Mouse (Mus musculus) testis, adult 2 months (tissue): Measurements from ENCODE around the gene Cdk15. TPM values are rescaled to one million over a fixed set of nuclear protein-coding genes. Genes with fewer than 3 reads are reported as not detected.

Experiments
- H3K27ac ChIP-seq: fragments of 200-500 bp; 2 replicates; pipeline ENCODE4 v1.5.1; 2012; ENCODE audit warnings: low read depth, low read length; ENCODE audit not compliant: control insufficient read depth, insufficient read depth
- H3K27me3 ChIP-seq: fragments of 200-500 bp; 2 replicates; pipeline ENCODE4 v1.6.1; 2012; ENCODE audit warnings: mild to moderate bottlenecking, low read length, moderate library complexity; ENCODE audit not compliant: control insufficient read depth, insufficient read depth
- H3K36me3 ChIP-seq: fragments of 200-500 bp; 2 replicates; pipeline ENCODE4 v1.6.1; 2012; ENCODE audit warnings: mild to moderate bottlenecking, low read length; ENCODE audit not compliant: control insufficient read depth, insufficient read depth
- H3K4me1 ChIP-seq: fragments of 200-500 bp; 2 replicates; pipeline ENCODE4 v1.6.1; 2012; ENCODE audit warnings: low read length; ENCODE audit not compliant: control insufficient read depth, insufficient read depth
- H3K4me3 ChIP-seq: fragments of 200-500 bp; 2 replicates; pipeline ENCODE4 v1.5.1; 2012; ENCODE audit warnings: low read depth, mild to moderate bottlenecking, low read length, moderate library complexity, mixed read lengths; ENCODE audit not compliant: control insufficient read depth
- CTCF ChIP-seq: fragments of 200-500 bp; IDR thresholded peaks from 2 replicates; pipeline ENCODE4 v1.5.1; 2012; ENCODE audit warnings: low read depth, mild to moderate bottlenecking, inconsistent platforms, low read length, moderate library complexity; ENCODE audit not compliant: control insufficient read depth, insufficient read depth, insufficient replicate concordance
- POLR2A ChIP-seq: fragments of 200-500 bp; IDR thresholded peaks from 2 replicates; pipeline ENCODE4 v1.6.1; 2012; ENCODE audit warnings: low read depth, mild to moderate bottlenecking, inconsistent platforms, low read length, moderate library complexity; ENCODE audit not compliant: control insufficient read depth
- polyA plus RNA-seq: library from polyadenylated mRNA; depleted of rRNA; stranded (reverse); fragments of >200 nt; gene quantifications from 2 replicates; pipeline ENCODE4 v1.2.3, GENCODE M21; 2012

Gene Cdk15
- polyA plus RNA-seq, 1 experiment: 1.6 TPM

DNA sequence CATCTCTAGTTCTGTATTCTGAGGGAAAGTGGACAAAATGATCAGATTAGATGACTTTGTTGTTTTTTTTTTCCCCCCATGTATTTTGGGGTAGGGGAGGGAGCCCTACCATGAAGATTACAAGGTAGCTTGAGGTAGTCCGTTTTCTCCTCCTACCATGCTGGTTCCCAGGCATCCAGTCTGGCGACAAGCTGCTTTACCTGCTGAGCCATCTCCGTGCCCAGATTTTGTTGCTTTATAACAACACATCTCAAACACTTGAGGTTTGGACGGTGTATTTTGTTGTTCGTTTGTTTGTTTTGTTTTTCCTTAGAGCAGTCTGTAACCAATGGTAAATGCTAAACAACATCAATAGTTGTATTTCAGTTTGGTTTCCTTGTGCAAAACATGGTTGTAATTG lies 50.6 kb downstream of the Cdk15 start:
- no peak for TF ChIP-seq CTCF
- TF ChIP-seq POLR2A: no peak
- H3K27me3 ChIP-seq: no peaks in the 10 kb centered on the region

DNA sequence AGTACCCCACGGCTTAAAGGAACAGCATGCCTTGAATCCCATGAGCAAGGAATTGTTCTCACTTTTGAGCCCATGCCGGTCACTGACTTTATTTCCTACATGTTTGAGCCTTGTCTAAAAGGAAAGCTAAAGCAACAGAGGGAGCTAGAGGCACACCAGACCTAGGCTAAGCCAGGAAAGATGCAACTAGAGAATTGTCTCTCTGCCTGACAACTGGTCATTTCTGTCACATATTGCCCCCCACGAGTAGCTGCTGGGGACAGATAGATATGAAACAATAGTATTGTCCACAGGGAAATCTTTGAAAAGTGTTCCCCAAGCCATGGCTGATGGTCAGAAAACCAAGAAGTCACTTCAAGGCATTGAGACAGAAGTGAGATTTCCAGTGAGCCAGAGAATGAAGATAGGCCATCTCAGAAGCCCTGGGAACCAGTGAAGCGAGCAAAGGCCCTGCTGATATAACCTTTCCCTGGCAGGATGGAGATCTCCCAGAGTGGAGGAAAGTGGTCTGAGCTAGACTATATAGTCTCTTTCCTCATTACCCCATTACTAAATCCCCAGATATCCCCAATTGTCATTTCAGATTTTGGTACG lies 54.7 kb downstream of the Cdk15 start:
- Histone ChIP-seq H3K36me3 (no peaks in the 10 kb centered on the region), H3K27me3 (no peaks in the 10 kb centered on the region), H3K4me1 (no peaks in the 10 kb centered on the region), H3K4me3 (no peak overlapping the region), H3K27ac (no peak overlapping the region)
- TF ChIP-seq CTCF (no peak), POLR2A (no peak)

More for the DNA sequence above, 50.6 kb downstream of the Cdk15 start:
- Histone ChIP-seq H3K36me3 (no peaks in the 10 kb centered on the region), H3K4me1 (no peaks in the 10 kb centered on the region), H3K27ac (no peak overlapping the region), H3K4me3 (no peak overlapping the region)

GRCm38 (mm10) chr1:59312187-59313153 lies 55.8 kb downstream of the Cdk15 start:
- Histone ChIP-seq H3K4me1 (no peaks in the 10 kb centered on the region), H3K4me3 (no peak overlapping the region), H3K27ac (no peak overlapping the region)

DNA sequence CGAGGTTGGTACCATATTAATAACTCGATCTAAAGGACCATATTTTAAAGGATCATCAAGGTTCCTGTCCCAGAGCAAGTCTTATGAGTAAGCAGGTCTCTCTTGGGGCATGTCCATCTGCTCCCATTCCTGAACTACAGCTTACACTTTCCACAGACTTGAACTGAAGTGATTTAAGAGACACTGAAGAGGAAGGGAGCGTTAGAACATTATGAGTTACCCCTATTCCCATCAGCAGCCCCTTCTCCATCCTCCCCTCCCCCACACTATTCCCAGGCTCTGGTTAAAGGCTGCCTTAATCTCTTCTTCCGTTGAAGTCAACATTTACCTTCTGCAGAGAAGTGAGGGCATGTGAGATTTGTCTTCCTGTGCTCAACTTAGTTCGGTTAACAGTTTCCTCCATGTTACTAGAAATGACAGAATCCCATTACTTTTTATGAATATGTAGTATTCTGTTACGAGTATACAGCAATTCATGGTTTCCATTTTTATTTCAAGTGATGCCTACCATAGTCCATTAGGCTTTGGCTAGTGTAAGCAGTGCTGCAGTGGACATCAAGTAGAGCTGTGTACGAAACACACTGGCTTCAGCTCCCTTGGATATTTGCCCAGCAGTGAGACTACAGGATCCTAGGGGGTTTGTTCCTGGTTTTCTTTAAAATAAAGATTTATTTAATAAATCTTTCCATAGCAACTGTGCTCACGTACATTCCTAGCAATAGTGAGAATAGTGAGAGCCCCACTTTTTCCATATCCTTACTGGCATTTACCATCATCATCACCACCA lies 56.6 kb downstream of the Cdk15 start:
- H3K27me3 ChIP-seq: no peaks in the 10 kb centered on the region
- H3K36me3 ChIP-seq: no peaks in the 10 kb centered on the region
- H3K4me1 ChIP-seq: no peaks in the 10 kb centered on the region
- no peak overlapping the region for H3K4me3 ChIP-seq
- TF ChIP-seq POLR2A: no peak
- TF ChIP-seq CTCF: no peak
- H3K27ac ChIP-seq: no peak overlapping the region

More at GRCm38 (mm10) chr1:59312187-59313153, 55.8 kb downstream of the Cdk15 start:
- no peaks in the 10 kb centered on the region for H3K36me3 ChIP-seq
- no peaks in the 10 kb centered on the region for H3K27me3 ChIP-seq
- no peak for TF ChIP-seq POLR2A
- TF ChIP-seq CTCF: no peak

DNA sequence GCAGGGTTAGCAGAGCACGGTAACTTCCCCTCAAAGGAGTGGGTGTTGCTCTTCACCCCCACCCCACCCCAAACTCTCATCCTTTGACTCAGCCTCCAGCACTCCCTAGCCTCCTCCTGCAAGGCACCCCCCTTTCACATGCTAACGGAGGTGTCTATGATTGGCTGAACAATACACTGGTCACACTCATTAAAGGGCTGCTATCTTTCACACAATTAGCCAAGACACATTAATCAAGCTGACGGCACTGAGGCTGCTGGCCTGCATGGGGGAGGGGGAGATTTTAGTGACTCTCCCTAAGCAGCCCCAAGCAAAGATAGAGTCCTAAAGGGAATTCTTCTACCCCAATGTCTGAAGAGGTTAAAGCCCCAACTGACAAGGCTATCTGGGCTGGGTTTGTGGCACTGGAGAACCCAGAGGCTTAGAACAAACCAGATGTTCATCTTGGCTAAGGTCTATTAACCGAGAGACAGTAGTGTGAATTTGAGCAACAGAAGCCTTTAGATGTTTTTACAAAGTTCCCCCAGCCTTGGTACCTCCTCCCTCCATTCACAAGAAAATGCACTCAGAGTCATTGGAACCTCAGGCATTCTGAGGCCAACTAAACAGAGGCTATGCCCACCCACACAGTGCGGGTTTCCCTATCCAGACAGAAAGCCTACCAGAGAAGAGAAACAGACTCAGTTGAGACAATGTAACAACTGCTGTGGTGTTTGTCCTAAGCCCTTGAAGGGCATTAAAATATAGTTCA lies 58.5 kb downstream of the Cdk15 start:
- H3K36me3 ChIP-seq: no peaks in the 10 kb centered on the region
- H3K27ac ChIP-seq: no peak overlapping the region
- TF ChIP-seq POLR2A: no peak
- no peaks in the 10 kb centered on the region for H3K27me3 ChIP-seq
- no peaks in the 10 kb centered on the region for H3K4me1 ChIP-seq
- H3K4me3 ChIP-seq: no peak overlapping the region

GRCm38 (mm10) chr1:59316031-59316385 lies 59.3 kb downstream of the Cdk15 start:
- no peak for TF ChIP-seq CTCF
- no peak for TF ChIP-seq POLR2A
- Histone ChIP-seq H3K27ac (no peak overlapping the region), H3K4me3 (no peak overlapping the region), H3K4me1 (no peaks in the 10 kb centered on the region), H3K27me3 (no peaks in the 10 kb centered on the region), H3K36me3 (no peaks in the 10 kb centered on the region)
